Mouse (Mus musculus) embryonic fibroblast, embryonic 13.5 days (primary cell): ENCODE measurements around the gene Lhx9.

ENCODE experiments used
- CTCF ChIP-seq: IDR thresholded peaks from 2 replicates; pipeline ENCODE4 v1.5.1; 2011; ENCODE audit warnings: mild to moderate bottlenecking, control low read depth, low read length, moderate library complexity, borderline replicate concordance; ENCODE audit not compliant: insufficient read depth
- POLR2A ChIP-seq: IDR thresholded peaks from 2 replicates; pipeline ENCODE4 v1.6.1; 2011; ENCODE audit warnings: low read depth, mild to moderate bottlenecking, control low read depth, low read length, moderate library complexity

DNA sequence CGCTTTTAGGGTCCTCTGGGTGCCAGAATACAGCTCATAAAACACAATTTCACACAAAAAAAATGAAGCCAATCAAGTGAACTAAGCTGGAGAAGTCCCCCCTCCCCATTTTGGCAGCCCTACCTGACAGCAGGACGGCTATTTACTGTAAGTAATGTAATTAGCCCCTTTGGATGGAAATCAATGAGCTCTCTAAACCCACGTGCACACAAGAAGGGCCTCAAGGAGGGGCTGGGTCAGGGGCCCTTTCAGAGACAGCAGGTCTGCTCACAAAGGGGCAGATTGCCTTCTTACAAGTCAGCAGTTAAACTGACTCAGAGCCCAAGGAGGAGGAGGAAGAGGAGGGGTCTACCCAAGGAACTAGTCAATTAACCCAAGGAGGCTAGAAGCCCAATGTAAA lies 4.2 kb downstream of the Lhx9 start:
- TF ChIP-seq CTCF, result no peak
- no peak for TF ChIP-seq POLR2A
